ENCODE assay signal across 1 mouse cellular context in genomic region chr10:75585876-75586552, GRCm38 (mm10).
TF ChIP-seq lines count a peak whose summit lies in the region.

No protein-coding gene starts in this region.

TF ChIP-seq in MEL, 35 proteins besides CTCF, POLR2A, EP300 and RAD21 (continued from another document):
- no peak for TF ChIP-seq HCFC1 (IDR thresholded peaks at IDR 0.05; ENCODE audit: low read depth, low read length)
- TF ChIP-seq TCF12 (IDR thresholded peaks at IDR 0.05; ENCODE audit: low read depth, low read length), result no peak
- no peak for TF ChIP-seq GABPA (IDR thresholded peaks at IDR 0.05; ENCODE audit: low read depth, low read length)
- TF ChIP-seq TBP (IDR thresholded peaks at IDR 0.05; ENCODE audit: low read depth, low read length), result no peak
- TF ChIP-seq MAZ (IDR thresholded peaks at IDR 0.05; ENCODE audit: low read depth, low read length), result no peak
- TF ChIP-seq MAFK (IDR thresholded peaks at IDR 0.05; ENCODE audit: borderline replicate concordance, low read depth, low read length), result no peak
